14 mouse cellular contexts compared by ENCODE assay signal in the genomic region with DNA sequence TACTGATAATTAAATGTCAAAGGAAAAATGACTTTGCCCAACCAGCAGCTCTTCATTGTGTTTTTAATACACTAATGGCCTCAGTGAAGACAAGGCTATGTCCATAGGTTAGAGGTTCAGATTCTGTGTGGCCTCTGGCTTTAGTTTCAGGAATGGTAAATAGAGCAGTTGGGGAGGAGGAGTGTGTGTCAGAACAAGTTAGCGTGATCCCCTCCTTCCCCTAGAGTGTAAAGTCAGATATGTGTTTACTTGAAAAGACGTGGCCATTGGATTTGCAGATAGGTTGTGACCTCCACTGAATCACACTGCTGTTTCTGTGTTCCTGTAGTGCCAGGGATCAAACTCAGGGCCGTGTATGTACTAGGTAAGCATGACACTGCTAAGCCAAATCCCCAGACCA.
"Had no signal": no experiment of that assay in that cellular context is flagged by ENCODE, and none has a peak within 500 bp of the region (broad histone marks: within the 10 kb centered on the region; RNA-seq: fewer than 3 reads in every experiment).

No protein-coding gene starts in this region.

- H3K4me1 ChIP-seq: limb, embryonic 12.5 days; limb, embryonic 15.5 days; midbrain, embryonic 12.5 days; midbrain, embryonic 15.5 days had no signal

- H3K27ac ChIP-seq: kidney, postnatal 0 days; layer of hippocampus, adult 2 months; limb, embryonic 12.5 days; limb, embryonic 15.5 days; macrophage; midbrain, embryonic 12.5 days; midbrain, embryonic 15.5 days had no signal

- ATAC-seq: lung, postnatal 0 days; midbrain, embryonic 15.5 days had no signal

- H3K4me3 ChIP-seq: layer of hippocampus, adult 2 months; limb, embryonic 12.5 days; limb, embryonic 15.5 days; midbrain, embryonic 12.5 days; midbrain, embryonic 15.5 days had no signal

- H3K9ac ChIP-seq: limb, embryonic 12.5 days; limb, embryonic 15.5 days; lung, embryonic 14.5 days; midbrain, embryonic 12.5 days; midbrain, embryonic 15.5 days had no signal

- DNase-seq: kidney, adult 2 months; kidney, postnatal 25 days; layer of hippocampus, adult 9-11 months; lung, embryonic 14.5 days; thymus, adult 18-20 months; thymus, postnatal 36 days had no signal

- H3K9me3 ChIP-seq: limb, embryonic 15.5 days; midbrain, embryonic 12.5 days; midbrain, embryonic 15.5 days had no signal

- H3K27me3 ChIP-seq: limb, embryonic 12.5 days; limb, embryonic 15.5 days; midbrain, embryonic 12.5 days; midbrain, embryonic 15.5 days had no signal

- H3K4me2 ChIP-seq: limb, embryonic 12.5 days; limb, embryonic 15.5 days; lung, embryonic 14.5 days; midbrain, embryonic 12.5 days; midbrain, embryonic 15.5 days had no signal

- H3K36me3 ChIP-seq: limb, embryonic 12.5 days; limb, embryonic 15.5 days; midbrain, embryonic 12.5 days; midbrain, embryonic 15.5 days had no signal
